Mouse (Mus musculus) B cell, adult (primary cell): ENCODE measurements around the gene Rnase9. TPM values are rescaled to one million over a fixed set of nuclear protein-coding genes. Genes with fewer than 3 reads are reported as not detected.

Experiments used
- total RNA-seq: library from RNA; stranded (reverse); gene quantifications from 4 replicates; pipeline ENCODE4 v1.2.4, GENCODE M21; 2023; ENCODE audit not compliant: inconsistent age

The Rnase9 gene
- total RNA-seq: not detected in 4 replicates

GRCm38 (mm10) chr14:51041769-51042168 lies at the start of gene Rnase9:
Rnase9 (minus strand) TSS chr14:51041869.

GRCm38 (mm10) chr14:51074335-51074734 lies 32.7 kb upstream of the Rnase9 start, which contains the start of gene Olfr750:
Olfr750 (minus strand) TSS chr14:51074435.

GRCm38 (mm10) chr14:51057401-51057831 lies 15.7 kb upstream of the Rnase9 start, which contains the start of gene Rnase12:
Rnase12 (minus strand) TSS chr14:51057661.

GRCm38 (mm10) chr14:51050063-51050462 lies 8.4 kb upstream of the Rnase9 start, which contains the start of gene Rnase11:
Rnase11 (minus strand) TSS chr14:51050163.

DNA sequence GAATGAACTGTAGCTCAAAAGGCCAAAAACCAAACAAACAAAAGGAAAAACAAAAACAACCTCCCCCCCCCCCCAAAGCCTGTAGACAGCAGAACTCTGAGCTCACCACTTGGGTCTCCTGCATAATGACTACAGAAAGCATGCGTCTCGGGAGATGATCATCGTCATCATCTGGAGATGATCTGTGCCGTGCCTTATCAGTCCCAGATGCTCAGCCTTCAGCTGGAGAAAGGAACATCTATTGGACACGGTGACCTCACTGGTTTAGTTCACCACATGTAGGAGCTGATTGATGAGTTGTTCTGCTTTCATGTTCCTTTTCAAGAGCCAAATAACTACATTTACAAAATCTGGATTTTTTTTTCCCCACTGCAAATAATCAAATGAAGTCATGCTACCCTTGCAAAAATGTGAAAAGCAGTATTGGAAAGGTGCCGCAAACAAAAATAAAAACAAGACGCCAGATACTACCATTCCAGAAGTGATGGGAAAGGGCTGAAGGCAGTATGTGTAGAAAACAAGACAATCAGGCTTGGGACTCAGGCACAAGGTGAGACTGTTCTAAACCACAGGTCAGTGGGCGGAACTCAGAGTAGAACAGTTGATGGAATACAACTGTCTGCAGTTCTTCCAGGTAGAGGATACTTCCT lies 34.4 kb downstream of the Rnase9 start, which contains the start of gene Rnase10:
TSS of gene Rnase10 (plus strand) at position 600 of the 650 bp plus-strand sequence.

Other genes starting within 250 kb of the Rnase9 start
- 1.3 to 2.2 TPM in 2 of 4 replicates, not detected in the others for gene Ccnb1ip1, start 234.1 kb downstream of the Rnase9 start, total RNA-seq
- gene Parp2, start 234.0 kb downstream of the Rnase9 start, total RNA-seq: 51.3 to 61.6 TPM (median 56.8 TPM) in 4 replicates
- gene Tep1, start 171.3 kb downstream of the Rnase9 start, total RNA-seq: 50.0 to 57.6 TPM (median 57.1 TPM) in 4 replicates
- gene Klhl33, start 144.4 kb downstream of the Rnase9 start, total RNA-seq: not detected in 4 replicates
- gene Osgep, start 117.0 kb downstream of the Rnase9 start, total RNA-seq: 52.9 to 58.7 TPM (median 56.4 TPM) in 4 replicates
- gene Apex1, start 116.9 kb downstream of the Rnase9 start, total RNA-seq: 45.2 to 63.2 TPM (median 45.7 TPM) in 4 replicates
- 224 to 227 TPM (median 225 TPM) in 4 replicates for gene Pip4p1, start 111.0 kb downstream of the Rnase9 start, total RNA-seq
- 32.7 to 38.2 TPM (median 37.1 TPM) in 4 replicates for gene Pnp, start 110.8 kb downstream of the Rnase9 start, total RNA-seq
- 21.2 to 39.4 TPM (median 23.8 TPM) in 4 replicates for gene Gm49342, start 97.4 kb downstream of the Rnase9 start, total RNA-seq
- gene Pnp2, start 85.9 kb downstream of the Rnase9 start, total RNA-seq: 1.2 to 3.4 TPM (median 2.5 TPM) in 4 replicates
- gene Rnase10, start 34.1 kb downstream of the Rnase9 start, total RNA-seq: not detected in 4 replicates
- not detected in 4 replicates for gene Rnase11, start 8.3 kb upstream of the Rnase9 start, total RNA-seq
- gene Rnase12, start 15.8 kb upstream of the Rnase9 start, total RNA-seq: 1.1 to 2.9 TPM (median 1.6 TPM) in 3 of 4 replicates, not detected in the other
- not detected in 4 replicates for gene Olfr750, start 32.6 kb upstream of the Rnase9 start, total RNA-seq
- gene Rnase4, start 49.2 kb upstream of the Rnase9 start, total RNA-seq: 0.32 to 1.5 TPM (median 0.81 TPM) in 4 replicates
- gene Ang, start 49.3 kb upstream of the Rnase9 start, total RNA-seq: not detected in 4 replicates
- not detected in 4 replicates for gene Eddm3b, start 72.6 kb upstream of the Rnase9 start, total RNA-seq
- 106 to 123 TPM (median 116 TPM) in 4 replicates for gene Rnase6, start 82.0 kb upstream of the Rnase9 start, total RNA-seq
- gene Rnase1, start 104.9 kb upstream of the Rnase9 start, total RNA-seq: 0.72 TPM in 1 of 4 replicates, not detected in the others
- gene Rnase2b, start 120.4 kb upstream of the Rnase9 start, total RNA-seq: not detected in 4 replicates
- gene Ang2, start 157.3 kb upstream of the Rnase9 start, total RNA-seq: not detected in 4 replicates
- not detected in 4 replicates for gene Ear14, start 161.5 kb upstream of the Rnase9 start, total RNA-seq
- not detected in 4 replicates for gene Rnase2a, start 214.2 kb upstream of the Rnase9 start, total RNA-seq